Mouse (Mus musculus) retina, postnatal 7 days (tissue): ENCODE data around the gene Ap1s1.
A peak's percentile ranks its signal among the peaks of the same experiment; 100 is the strongest.

Experiments used
- DNase-seq: peaks from one replicate; pipeline ENCODE4 v3.0.0-alpha.2; 2012; ENCODE audit warnings: low read depth, low spot score

Ap1s1 gene

GRCm38 (mm10) chr5:137045402-137046323 lies at the start of gene Ap1s1:
TSS of gene Ap1s1 (minus strand) at chr5:137046135.
- DNase-seq, result peak; percentile 85

GRCm38 (mm10) chr5:137095135-137095534 lies 49.2 kb upstream of the Ap1s1 start:
- no peak for DNase-seq

GRCm38 (mm10) chr5:137093720-137094119 lies 47.8 kb upstream of the Ap1s1 start:
- no peak for DNase-seq

DNA sequence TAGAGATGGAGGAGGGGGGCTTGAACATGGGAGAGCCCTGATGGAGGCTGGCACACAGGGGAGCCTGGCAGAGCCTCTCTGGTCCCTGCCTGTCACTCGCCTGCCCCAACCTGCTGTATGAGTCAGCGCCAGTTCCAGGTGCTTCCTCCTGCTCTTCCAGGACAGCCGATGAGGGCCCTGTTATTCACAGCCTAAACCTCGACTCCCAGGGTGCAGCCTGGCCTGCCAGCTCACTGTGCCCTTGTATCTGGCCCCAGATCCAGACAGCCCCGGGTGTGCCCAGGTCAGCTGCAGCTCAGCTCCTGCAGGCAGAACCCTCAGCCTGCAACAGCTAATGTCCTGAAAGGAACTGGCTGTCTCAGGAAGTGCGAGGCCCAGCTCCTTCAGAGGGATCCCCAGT lies 45.6 kb upstream of the Ap1s1 start:
- DNase-seq, result no peak

DNA sequence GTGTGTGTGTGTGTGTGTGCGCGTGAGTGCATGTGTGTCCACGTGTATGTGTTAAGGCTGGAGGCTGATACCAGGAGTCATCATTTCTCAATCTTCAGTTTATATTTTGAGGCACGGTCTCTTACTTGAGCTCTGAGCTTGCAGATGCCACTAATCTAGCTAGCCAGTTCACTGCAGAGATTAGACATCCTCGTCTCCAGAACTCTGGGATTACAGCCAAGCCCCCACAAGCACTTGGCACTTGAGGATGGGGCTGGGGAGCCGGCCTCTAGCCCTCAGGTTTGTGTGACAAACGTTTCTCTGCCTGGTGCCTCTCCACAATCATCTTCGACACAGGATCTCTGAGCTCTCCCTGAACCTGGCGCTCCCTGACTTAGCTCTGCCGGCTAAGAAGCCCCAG lies 44.9 kb upstream of the Ap1s1 start:
- DNase-seq, result no peak

- no peak for DNase-seq
Observed at GRCm38 (mm10) chr5:137087410-137087809, 41.5 kb upstream of the Ap1s1 start.

DNA sequence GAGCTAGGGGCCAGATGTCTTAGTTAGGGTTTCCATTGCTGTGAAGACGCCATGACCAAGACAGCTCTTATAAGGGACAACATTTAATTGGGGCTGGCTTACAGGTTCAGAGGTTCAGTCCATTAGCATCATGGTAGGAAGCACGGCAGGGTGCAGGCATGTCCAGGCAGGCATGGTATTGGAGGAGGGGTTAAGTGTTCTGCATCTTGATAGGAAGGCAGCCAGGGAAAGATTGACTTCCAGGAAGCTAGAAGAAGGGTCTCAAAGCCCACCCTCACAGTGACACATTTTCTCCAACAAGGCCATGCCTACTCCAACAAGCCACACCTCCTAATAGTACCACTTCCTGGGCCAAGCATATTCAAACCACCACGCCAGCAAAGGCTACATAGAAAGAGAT lies 39.8 kb upstream of the Ap1s1 start:
- DNase-seq, result no peak

- no peak for DNase-seq
Observed at GRCm38 (mm10) chr5:137085021-137085420, 39.1 kb upstream of the Ap1s1 start.

DNA sequence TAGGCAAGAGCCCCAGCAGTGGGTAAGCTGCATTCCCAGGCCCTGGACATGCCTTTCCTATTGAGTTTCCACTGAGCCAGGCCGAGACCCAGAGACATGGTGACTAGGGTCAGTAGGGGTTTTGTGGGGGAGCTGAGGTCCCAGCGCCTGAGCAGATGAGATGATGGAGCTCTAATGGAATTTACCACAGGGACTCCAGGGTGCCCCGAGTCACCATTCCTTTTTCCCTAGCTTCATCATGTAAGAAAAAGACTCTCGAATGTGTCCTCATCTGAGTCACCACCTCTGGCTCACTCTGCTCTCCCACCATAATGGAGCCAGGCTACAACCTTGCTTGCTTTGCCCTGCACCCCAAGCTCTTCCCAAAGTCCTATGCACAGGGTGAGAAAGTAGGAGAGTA lies 37.1 kb upstream of the Ap1s1 start:
- no peak for DNase-seq

DNA sequence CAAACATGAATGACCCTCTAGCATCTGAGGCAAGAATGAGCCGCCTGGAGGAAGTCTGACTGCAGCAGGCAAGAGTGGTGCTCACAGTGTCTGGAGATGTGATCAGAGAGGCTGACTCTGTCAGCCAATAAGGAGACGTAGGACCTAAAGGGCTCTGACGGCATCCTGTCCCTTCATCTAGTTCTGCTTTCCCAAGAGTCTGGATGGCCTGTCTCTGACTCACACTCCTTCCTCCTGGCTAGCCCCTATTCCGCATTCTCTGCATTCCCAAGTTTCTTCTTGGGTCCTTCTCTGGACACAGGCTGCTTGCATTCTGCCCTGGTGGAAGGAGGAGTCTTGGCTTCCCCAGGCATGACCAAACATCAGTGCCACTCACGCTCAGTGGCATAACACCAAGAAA lies 33.9 kb upstream of the Ap1s1 start:
- no peak for DNase-seq

DNA sequence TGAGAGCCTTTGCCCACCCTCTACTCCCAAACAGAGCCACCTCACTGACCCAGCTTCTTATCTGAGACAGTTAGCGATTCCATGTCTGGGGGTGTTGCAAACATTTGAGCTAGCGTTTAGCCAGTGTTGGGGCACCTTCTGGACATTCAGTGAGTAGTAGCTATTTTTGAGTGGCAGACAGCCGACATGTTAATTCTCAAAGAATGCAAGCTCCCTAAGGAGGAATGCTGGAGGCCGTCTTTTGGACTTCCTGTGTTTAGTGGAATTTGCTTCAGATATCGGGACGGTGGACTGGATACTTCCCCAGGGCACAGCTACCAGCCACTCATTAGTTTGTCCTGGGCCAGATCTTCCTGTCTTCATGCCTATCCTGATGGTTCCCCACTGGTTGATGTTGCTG lies 32.7 kb upstream of the Ap1s1 start:
- no peak for DNase-seq

DNA sequence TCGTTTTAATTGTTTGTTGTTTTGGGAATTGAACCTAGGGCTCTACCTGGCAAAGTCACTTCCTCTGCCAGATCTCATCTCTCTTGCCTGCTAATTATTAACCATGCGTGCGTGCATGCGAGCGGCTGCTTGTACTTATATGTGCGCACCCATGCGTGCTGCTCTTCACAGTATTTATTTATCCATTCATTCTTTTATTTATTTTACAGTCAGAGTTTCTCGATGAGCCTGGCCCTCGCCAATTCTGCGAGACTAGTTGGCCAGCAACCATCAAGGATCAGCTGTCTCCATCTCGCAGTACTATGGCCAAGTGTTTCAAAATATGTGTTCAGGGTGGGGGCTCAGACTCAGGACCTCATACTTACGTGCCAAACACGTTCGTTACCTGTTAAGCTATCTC lies 32.1 kb upstream of the Ap1s1 start:
- no peak for DNase-seq

- no peak for DNase-seq
Observed at GRCm38 (mm10) chr5:137077187-137077586, 31.3 kb upstream of the Ap1s1 start.

DNA sequence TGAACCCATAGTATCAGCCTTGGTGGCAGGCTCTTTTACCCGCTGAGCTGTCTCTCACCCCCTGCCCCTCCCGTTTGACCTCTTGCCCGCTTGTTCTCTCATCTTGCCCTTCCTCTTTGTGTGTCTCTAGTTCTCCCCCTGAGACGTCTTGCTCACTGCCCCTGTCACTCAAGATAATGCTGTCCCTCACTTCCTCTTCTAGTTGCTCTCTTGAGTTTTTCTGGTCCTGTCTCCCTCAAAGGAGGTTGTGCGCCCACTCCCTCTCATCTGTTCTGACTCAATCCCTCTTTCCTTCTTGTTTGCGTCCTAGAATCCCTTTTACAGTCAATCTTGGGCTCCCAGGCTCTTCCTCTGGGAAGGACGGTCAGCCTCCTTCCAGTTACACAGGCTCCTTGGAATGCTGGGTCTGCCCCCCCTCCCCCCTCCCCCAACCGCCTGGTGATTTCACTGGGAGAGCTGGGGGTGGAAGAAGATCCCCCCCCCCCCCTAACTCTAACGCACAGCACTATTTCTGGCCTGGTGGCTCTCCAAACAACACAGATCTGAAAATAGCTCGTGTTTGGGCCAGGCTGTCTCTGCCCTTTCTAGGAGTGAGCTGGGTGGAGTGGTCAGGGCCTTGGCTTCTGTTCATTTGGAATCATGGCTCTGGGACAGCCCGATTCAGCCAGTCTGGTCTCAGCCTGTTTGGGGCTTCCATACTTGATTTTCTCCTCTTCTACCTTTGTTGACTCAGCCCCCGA lies 30.4 kb upstream of the Ap1s1 start:
- DNase-seq, result no peak

GRCm38 (mm10) chr5:137075726-137076125 lies 29.8 kb upstream of the Ap1s1 start:
- DNase-seq, result no peak

DNA sequence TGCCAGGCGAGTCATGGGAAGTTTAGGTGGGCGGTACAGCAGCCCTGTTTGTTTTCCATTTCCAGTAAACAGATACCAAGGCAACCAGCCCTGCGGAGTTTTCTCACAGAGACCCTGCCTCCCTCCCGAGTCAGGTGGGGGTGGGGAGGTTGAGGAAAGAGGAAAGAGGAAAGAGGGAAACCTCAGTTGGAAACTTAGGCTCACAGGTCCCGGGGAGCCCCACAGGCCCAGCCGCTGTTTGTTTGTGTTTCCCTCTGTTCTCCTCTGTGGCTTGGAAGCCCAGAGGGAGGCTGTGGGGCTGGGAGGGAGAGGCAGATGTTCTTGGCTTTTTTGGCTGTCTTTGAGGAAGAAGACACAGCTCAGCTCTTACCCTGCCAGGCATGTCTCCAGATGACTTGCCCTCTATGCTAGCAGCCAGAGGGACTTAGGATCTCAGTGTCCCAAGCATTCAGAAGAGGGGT lies 28.3 kb upstream of the Ap1s1 start:
- DNase-seq, result no peak

GRCm38 (mm10) chr5:137073141-137073540 lies 27.2 kb upstream of the Ap1s1 start:
- DNase-seq, result no peak

GRCm38 (mm10) chr5:137072079-137072960 lies 26.4 kb upstream of the Ap1s1 start, which contains the start of gene Serpine1:
TSS of gene Serpine1 (minus strand) at chr5:137072268.
- peak; percentile 9 for DNase-seq

DNA sequence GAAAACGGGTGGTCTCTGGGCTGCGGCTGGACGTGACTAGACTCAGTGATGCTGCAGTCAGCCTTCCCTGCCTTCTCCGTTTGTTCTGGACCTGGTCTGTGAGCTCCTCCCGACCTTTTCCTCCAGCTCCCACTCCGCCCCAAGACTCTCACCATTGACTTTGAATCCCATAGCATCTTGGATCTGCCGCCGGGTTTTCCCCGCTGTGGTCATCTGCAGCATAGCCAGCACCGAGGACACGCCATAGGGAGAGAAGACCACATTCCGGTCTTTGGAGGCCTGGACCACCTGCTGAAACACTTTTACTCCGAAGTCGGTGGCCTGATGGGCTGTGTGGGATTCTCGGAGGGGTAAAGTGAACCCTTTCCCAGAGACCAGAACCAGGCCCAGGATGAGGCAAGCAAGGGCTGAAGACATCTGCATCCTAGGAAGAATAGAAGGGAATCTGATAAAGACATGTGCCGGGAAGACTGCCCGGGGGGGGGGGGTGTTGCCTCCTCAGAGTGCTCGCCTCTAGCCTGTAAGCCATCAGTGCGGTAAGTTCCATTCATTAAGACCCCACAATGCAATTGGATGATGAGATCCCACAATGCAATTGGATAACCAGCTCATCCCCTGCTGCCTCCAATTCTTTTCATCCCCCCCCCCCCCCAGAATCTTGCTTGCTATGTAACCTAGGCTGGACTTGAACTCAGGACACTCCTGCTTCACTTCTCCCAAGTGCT lies 25.1 kb upstream of the Ap1s1 start:
- no peak for DNase-seq

DNA sequence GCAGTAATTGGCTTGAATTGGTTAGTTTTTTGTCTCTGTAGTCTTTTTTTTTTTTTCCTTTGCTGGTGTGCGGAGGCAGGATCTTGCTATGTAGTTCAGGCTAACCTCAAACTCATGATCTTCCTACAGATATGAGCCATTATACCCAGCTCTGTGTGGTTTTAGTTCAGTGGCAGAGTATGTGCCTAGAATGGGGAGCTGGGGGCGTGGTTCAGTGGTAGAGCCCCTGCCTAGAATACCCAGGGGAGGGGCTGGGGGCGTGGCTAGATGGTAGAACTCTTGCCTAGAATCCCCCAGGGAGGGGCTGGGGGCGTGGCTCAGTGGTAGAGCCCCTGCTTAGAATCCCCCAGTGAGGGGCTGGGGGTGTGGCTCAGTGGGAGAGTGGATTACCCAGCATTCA lies 22.8 kb upstream of the Ap1s1 start:
- no peak for DNase-seq

GRCm38 (mm10) chr5:137065923-137066322 lies 20.0 kb upstream of the Ap1s1 start:
- no peak for DNase-seq
